Mouse (Mus musculus) testis, postnatal 10 days (tissue): ENCODE measurements around the gene Rpl13.

ENCODE experiments used
- DNase-seq: peaks from one replicate; pipeline ENCODE4 v3.0.0; 2021; ENCODE audit warnings: low spot score

Rpl13 gene

DNA sequence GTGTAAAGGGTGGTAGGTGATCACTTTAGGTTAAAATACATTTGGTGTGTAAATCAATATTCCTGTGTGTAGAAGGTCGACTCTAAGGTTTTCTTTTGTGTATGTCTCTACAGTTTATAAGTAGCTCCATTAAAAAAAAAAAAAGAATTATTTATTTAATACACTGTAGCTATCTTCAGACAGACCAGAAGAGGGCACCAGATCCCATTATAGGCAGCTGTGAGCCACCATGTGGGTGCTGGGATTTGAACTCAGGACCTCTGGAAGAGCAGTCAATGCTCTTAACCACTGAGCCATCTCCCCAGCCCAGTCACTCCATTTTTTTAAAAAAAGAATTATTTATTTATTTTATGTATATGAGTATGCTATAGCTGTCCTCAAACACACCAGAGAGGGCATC is 5.9 kb downstream of the Rpl13 start:
- no peak for DNase-seq

DNA sequence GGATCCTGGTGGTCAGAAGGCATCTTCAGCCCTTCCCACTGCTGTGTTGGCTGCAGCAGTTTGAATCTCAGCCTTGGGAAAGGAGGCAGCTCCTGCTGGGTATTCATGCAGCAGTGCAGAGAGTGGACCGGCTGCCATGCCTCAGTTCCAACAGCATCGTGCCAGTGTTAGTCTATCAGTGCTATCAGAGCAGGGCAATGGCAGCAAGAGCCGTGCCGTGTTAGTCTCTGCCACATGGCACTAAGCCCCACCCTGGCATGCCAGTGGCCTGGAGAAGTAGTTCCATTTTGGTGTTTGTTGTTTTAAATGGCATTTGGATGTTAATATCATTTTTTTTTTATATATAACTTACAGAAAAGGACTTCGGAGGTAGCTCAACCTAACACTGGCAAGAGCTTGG is 6.8 kb downstream of the Rpl13 start:
- DNase-seq, result no peak

DNA sequence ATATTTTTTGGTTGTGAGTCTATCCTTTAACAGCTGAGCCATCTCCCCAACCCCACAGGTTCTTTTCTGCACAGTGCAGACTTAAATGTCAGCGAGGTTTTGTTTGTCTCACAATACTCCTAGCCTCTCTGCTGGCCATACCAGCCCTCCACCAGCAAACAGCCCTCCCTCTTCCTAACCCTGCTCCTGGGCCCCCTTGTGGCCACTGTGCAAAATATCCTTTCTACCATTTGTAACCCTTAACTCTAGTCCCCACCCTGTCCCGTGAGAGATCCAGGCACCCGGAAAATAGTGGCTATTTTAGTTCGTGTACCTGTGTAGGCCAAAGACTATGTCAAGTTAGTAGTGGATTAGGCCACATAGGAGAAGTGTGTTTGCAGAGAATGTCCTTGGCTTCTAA is 8.5 kb downstream of the Rpl13 start:
- DNase-seq, result peak; percentile 72

DNA sequence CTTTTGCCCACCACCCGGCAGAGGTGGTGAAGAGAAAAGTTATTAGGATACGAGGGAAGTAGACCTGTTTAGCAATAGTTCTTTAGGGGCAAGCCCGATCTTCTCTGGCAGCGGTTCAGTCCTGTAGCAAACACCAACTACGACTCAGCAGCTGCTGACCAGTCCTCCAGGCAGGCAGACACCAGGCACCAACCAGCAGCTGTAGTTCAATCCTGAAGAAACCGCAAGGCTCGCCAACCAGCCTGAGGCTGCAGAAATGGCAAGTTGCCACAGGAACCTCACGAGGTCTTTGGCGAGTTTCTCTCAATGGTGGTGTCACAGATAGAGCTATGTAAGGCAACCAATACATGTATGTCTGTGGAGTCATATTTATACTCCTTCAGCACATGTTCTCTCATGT is 10.7 kb downstream of the Rpl13 start:
- DNase-seq, result no peak

DNA sequence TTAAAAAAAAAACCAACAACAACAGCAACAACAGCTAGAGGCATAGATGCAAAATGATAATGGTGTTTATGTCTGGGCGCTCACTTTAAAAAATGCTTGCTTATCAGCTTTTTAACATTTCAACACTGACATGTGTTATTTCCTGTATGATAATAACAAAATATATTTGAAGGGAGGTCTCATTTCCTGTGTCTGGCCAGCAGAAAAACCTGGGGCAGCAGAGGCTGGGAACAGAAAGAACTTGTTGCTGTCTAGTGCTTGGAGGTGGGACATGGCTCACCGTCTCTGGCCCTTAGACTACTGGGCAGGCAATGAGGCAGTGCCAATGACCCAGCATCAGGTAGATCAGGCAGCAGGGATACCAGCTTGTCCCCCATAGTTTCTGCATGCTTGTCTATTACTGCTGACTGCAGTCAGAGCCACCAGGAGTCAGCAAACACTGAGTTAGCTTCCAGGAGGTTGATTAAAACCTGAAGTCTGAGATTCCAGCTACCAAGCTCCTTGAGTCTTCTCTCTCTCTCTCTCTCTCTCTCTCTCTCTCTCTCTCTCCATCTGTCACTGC is 11.8 kb downstream of the Rpl13 start:
- DNase-seq, result no peak

DNA sequence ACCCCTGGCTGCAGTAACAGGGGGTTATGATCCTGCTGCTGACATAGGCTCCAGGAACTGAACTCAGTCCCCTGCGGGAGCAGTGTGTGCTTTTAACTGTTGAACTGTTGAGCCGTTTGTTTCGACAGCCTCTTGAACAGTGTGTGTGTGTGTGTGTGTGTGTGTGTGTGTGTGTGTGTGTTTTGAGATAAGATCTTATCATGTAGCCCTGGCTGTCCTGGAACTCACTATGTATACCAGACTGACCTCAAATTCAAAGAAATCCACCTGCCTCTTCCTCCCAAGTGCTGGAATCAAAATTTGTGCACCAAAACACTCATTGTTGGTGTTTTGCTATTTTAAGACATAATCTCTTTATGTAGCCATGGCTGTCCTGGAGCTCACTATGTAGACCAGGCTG is 12.5 kb downstream of the Rpl13 start:
- no peak for DNase-seq

DNA sequence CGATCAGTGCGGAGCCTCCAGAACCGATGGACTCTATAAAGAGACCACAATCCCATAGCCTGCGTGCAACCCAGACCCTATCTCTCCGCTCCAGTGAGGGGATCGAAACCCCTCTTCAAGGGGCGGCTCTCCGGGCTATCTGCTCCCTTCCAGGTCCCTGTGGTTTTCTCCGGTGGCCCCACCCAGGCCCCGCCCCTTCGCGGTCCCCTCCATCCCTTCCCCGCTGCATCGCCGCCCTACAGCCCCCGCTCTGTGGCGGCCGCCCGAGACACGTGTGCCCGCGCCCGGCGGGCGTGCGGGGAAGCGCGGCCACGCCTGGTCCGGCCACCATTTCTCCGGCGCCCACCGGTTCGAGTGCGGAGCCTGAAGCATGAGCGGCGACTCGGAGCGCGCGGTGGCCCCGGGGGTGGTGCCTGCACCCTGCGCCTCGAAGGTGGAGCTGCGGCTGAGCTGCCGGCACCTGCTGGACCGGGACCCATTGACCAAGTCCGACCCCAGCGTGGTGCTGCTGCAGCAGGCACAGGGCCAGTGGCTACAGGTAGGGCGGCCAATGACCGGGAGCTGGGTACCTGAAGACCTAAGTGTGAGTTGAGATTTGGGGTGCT is 15.1 kb downstream of the Rpl13 start, which contains the start of gene Cpne7:
Gene Cpne7, plus strand, starts transcription at position 248 of the 605 bp plus-strand sequence.
- DNase-seq, result no peak

DNA sequence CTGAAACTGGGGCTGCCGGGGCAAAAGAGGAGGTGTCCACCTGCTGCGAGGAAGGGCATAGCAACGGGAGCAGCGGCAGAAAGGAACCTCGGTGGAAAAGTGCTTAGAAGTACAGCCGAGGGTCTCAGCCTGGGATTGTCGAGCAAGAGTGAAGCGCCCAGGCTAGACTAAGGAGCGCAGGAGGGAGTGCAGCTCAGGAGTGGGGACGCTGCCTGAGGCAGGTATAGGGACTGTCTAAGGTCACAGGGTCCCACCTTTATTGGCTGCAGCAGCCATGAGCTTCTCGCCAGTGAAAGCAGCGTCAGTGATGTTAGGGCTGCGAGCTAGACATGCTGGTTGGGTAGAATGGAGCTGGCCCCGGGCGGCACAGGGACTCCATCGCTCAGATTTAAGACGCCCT is 15.6 kb downstream of the Rpl13 start:
- DNase-seq, result no peak

DNA sequence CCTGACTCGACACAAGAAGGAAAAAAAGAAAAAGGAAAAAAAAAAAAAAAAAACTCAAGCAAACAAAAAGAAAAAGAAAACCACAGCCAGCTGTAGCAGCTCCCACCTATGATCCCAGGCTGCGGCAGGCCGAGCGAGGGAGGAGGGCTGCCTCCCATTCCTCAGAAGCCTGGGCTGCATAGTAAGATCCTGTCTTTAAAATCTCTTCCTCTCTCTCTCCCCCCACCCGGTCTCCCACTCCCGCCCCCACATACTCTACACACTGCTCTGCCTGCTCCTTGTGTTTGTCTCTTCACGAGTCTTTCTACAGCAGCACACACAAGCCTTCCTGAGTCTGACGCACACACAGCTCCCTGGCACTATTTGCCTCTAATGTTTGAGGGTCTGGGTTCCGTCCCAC is 19.9 kb downstream of the Rpl13 start:
- DNase-seq, result no peak

DNA sequence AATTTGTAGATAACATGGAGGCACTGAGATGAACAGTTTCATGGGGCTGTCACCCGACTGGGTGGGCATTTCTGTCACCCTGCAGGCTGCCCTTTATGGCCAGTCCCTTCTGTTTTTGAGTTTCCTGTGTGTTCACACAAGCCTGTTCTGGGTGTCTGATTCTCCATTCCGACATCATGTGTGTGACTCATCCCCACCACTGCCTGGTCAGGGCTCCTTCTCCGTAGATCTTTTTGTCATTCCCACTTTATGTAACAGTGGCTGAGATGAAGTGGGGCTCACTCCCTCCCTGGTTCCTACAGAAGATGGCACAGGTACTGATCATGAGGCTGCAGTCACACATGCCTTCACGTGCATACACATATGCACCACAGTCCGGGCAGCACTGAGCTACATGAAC is 20.5 kb downstream of the Rpl13 start:
- no peak for DNase-seq

DNA sequence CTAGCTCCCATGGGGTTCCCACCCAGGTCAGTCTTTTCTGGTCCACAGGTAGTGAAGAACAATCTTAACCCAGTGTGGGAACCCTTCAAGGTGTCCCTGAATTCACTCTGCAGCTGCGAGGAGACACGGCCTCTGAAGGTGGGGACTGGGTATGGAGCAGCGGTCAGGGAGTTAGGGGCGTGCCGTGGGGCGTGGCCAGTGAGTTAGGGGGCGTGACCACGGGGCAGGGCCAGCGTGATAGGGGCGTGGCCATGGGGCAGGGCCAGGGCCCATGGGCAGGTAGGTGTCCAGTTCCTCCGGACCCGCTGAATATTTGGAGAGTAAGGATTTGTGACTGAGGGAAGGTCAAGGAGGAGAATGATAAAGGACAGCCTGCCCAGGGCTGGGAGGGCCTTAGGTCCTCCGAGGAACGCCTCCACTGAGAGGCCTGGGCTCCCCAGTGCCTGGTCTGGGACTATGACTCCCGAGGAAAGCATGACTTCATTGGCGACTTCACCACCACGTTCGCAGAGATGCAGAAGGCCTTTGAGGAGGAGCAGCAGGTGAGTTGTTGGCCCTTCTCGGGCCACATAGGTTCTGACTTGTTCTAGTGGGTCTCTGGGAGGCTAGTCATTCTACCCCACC is 24.2 kb downstream of the Rpl13 start:
- DNase-seq, result peak; percentile 85

DNA sequence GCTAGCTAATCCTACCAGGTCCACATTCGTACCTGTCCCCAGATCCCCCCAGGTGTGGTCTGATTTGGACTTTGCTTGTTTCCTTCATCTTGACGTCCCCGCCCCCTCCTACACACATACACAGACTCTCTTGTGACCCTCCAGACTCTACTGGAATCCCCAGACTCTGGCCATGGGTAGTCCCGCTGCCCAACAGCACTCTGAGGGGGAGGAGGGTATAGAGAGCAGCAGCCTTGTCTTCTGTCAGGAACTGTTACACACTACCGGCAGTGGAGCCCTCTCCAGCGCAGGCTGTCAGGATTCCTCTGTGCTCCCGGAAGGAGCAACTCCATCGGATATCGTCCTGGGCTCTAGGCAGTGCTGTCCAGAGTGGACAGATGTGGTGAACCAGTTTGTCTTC is 28.9 kb downstream of the Rpl13 start:
- no peak for DNase-seq

DNA sequence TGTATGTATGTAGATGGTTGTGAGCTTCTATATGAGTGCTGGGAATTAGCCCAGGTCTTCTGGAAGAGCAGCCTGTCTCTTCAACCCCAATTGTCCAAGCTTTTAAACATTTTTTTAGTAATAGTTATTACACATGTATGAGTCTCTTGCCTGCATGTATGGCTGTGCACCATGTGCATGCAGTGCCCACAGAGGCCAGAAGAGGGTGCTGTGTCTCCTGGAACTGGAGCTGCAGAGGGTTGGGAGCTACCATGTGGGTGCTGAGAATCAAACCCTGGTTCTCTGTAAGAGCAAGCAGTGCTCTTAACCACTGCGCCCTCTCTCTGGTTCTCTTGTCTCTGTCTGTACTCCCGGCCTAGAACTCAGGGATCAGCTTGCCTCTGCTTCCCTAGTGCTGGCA is 30.8 kb downstream of the Rpl13 start:
- no peak for DNase-seq

DNA sequence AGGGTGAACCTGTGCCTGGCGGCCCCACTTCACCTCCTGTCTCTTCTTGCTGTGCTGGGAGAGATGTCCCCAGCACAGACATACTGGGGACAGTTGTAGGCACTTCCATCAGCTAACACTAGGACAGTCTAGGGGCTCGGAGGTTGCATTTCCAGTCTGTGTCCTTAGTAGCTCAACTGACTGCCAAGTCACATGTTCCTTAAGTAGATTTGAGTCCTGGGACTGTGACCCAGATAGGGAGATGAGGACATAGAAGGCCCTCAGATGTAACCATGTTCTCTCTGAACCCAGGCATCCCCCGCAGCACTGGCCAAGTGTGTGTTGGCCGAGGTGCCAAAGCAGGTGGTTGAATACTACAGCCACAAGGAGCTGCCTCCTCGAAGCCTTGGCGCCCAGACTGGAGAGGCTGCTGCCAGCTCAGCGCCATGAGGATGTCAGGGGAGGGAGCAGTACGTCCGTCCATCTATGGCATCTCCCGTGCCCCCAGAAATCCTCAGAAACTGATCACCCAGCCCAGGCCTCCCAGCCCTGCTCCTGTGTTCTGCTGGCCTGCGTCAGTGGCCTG is 32.1 kb downstream of the Rpl13 start:
- DNase-seq, result no peak

DNA sequence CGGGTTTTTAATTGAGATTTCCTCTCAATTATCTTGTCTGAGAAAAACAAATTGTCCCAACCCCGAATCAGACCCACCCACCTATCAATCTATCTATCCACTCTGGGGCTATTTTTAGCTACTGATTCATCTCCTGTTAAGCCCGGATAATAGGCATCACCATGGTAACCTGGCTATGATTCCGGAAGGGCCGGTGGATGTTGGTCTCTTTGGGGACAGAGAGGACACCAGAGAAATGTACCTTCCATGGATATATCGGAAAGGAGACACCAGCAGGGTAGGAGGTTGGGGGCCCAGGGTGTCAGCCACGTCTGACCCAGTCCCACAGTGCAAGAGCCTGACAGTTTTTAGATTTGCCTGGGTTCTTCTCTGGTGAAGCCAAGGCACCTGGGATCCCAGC is 33.3 kb downstream of the Rpl13 start:
- DNase-seq, result no peak

DNA sequence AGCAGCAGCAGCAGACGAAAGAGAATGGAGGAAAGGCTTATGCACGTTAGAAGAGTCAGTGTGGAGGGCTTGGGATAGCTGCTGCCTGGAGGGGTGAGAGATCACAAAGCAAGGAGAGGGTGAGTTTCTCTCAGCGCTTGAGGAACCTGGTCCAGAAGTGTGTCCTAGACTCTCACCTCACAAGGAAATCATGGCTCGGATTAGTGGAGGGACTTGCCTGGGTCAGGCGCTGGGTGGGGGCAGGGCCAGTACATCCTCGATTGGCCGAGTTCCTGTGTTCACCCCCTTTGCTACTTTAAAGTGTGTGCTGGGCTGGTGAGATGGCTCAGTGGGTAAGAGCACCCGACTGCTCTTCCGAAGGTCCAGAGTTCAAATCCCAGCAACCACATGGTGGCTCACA is 33.7 kb downstream of the Rpl13 start:
- DNase-seq, result no peak

DNA sequence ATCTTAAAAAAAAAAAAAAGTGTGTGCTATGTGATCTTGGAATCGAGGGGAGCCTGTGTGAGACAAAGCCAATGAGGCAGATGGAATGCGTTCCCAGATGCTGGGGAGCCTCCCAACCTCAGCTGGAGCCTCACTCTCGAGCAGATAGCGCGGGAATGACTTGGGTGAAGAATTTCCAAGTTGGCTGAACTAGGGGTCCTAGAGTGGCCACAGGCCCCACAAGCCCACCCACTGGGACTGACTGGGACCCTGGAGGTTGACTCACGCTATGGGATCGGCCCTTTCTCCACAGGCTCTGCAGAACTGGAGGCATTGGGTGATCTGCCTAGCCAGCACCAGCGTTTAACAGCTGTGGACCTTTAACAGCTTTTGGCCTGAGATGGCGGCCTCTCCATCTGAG is 34.1 kb downstream of the Rpl13 start:
- no peak for DNase-seq

DNA sequence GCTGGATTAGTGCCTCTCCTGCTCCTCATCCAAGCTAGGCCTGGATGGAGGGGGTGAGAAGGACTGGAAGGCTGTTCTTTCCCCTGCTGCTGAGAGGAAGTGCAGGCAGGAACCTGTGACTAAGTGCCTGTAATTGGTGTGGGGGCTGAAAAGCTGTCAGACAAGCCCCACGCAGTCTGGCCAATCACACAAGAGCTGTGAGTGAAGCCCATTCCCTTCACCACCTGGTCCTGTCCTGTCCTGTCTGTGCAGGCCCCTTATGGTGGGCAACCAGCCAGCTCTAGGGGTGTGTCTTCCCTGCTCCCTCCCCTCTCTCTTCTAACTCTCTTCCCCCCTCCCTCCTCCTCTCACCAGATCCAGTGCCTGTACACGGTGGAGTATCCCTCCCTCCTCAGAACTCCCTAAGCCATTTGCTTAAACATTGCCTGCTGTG is 35.5 kb downstream of the Rpl13 start:
- DNase-seq, result peak; percentile 80

DNA sequence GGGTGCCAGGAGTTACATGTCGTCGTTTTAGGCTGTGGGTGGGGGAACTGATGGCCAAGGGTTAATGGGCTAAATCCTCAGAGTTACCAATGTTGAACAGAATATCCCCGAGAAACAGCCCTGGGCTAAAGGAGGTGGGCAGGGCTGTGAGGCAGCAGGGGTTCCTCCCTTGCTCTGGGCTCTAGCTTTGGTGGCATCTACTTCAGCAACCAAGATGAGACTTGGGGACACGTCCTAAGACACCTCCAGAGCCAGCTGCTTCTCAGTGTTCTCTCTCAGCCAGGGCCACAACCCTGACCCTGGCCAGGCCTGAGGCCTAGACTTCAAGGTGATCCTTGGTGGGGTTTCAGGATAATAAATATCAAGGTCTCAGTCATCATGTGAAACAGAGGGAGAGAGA is 36.6 kb downstream of the Rpl13 start:
- no peak for DNase-seq

DNA sequence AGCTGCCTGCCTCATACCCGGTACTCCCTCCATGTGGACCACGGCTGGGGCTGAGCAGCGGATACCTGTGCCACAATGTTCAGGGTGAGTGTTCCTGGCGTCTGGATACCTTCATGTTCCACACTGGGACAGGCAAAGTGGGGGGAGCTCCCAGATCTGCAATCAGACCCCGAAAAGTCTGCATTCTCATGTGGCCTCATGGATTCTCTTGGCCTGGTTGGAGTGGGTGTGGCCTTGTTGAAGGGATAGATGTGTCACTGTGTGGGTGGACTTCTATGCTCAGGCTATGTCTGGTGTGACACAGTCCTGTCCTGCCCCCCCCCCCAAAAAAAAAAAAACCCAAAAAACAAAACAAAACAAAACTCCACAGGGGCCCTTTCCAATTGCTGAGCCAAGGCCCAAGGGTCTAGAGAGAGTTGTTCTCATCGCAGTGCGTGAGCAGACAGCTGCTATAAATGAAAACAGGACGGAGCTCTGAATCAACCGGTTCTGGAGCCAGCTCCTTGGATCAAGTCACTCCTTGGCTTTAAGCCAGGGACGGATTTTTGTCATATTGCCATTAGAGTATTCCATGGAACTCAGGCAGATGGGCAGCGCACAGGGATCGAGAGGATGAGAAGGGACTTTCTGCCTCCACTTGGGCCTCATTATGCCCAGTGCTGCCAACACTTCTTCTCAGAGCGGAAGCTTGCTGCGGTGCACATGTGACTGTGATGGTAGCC is 39.8 kb downstream of the Rpl13 start:
- DNase-seq, result peak; percentile 79

DNA sequence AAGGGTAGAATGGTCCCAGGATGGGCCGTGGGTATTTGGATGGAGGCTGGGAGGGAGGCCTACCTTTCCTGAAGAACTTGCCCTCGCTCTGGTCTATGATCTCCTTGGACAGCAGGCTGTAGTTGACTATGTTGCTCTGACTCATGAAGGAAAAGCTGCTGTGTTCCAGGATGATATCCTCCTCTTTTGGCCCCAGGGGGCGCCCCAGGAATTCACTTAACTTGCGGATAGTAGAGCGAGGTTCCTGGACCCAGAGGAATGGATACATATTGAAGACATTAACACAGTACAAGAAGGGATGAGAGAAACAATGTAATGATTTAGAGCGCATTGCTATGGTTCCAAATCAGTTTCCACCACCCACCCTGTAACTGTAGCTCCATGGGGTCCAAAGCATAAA is 43.1 kb downstream of the Rpl13 start:
- DNase-seq, result peak; percentile 77

DNA sequence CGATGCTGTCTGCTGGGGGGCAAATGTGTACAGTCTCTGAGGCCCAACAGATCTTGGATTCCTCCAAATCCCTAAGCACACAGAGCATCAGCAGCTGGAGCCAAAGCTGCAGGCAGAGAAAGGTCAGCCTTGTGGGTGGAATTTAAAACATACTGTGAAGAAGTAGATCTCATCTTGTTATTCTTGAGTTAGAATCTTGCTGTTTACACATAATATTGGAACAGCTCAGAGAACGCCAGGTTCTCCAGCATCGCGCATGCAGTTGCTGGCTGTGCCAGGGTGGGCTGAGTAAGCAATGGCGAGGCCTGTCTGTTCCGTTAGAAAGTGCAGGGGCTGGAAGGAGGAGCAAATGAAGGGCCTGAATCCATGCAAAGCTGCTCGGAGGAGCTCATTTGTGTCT is 44.2 kb downstream of the Rpl13 start:
- DNase-seq, result no peak

DNA sequence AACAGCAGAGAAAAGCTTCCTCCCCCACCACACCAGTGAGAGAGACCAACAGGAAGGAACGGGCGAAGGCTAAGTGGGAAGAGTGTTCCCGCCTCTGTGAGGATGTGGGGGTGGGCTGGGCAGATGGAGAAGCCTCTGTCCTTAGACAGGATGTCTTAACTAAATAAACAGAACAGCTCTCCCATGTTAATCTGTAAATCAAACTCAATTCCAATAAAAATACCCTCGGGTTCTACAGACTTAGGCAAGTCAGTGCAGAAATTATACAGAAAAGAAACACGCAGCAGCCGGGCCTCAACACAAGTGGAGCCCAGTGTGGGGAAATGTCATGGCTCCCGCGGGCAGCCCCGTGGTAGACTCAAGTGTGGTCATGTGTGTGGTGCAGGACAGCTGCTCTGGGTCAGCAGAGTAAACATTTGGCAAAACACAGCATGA is 48.6 kb downstream of the Rpl13 start:
- DNase-seq, result no peak
